10 mouse cellular contexts compared by ENCODE assay signal in genomic region chr11:98386596-98386995, GRCm38 (mm10). TPM values are rescaled to one million over a fixed set of nuclear protein-coding genes. Genes with fewer than 3 reads are reported as not detected.
DNase-seq lines count a peak whose midpoint lies in the region; ATAC-seq and TF ChIP-seq lines count a peak whose summit lies in the region.
"Had no signal": no experiment of that assay in that cellular context is flagged by ENCODE, and none has a peak within 500 bp of the region (broad histone marks: within the 10 kb centered on the region; RNA-seq: fewer than 3 reads in every experiment).

No protein-coding gene starts in this region.

- TF ChIP-seq POLR2A in testis, adult 2 months (IDR thresholded peaks at IDR 0.05; ENCODE audit: control insufficient read depth, low read depth, low read length) = no peak

- H3K27me3 ChIP-seq in testis, adult 2 months (ENCODE audit: control insufficient read depth, insufficient read depth, low read length) = no peaks in the 10 kb centered on the region
- H3K27me3 ChIP-seq in intestine, embryonic 15.5 days (replicated peaks) = peaks cover 30% of the 10 kb centered on the region

- no peak overlapping the region for H3K4me3 ChIP-seq in gastrocnemius, adult 2 months
- peak overlapping the region; percentile 26 for H3K4me3 ChIP-seq in testis, adult 2 months (ENCODE audit: control insufficient read depth, low read depth, low read length)
- H3K4me3 ChIP-seq in intestine, embryonic 15.5 days (replicated peaks) = no peak overlapping the region

- no peaks in the 10 kb centered on the region for H3K36me3 ChIP-seq in testis, adult 2 months (ENCODE audit: control insufficient read depth, insufficient read depth, low read length)
- H3K36me3 ChIP-seq in intestine, embryonic 15.5 days = no peaks in the 10 kb centered on the region

- WGBS in intestine, embryonic 15.5 days = 10% methylated on average over 24 of the region's 24 CpGs

- H3K9ac ChIP-seq in intestine, embryonic 15.5 days = peak overlapping the region; percentile 8; the same call in 1 of the 2 replicates

- no peak for ATAC-seq in intestine, embryonic 15.5 days

- no peaks in the 10 kb centered on the region for H3K9me3 ChIP-seq in intestine, embryonic 15.5 days

- H3K4me2 ChIP-seq in intestine, embryonic 15.5 days (replicated peaks) = peak overlapping the region; percentile 19; the same call in 1 of the 2 replicates

- no peak for TF ChIP-seq CTCF in gastrocnemius, adult 2 months (IDR thresholded peaks at IDR 0.05)
- no peak for TF ChIP-seq CTCF in testis, adult 2 months (IDR thresholded peaks at IDR 0.05; ENCODE audit: control insufficient read depth, insufficient read depth, insufficient replicate concordance, low read depth, low read length)

- DNase-seq in gastrocnemius, adult 2 months = peak; percentile 62
- DNase-seq in gastrocnemius, postnatal 14 days = no peak
- DNase-seq in testis, postnatal 14 days (ENCODE audit: low spot score) = no peak
- peak; percentile 25 for DNase-seq in thymus, postnatal 25 days
- DNase-seq in adrenal gland, adult 2 months = no peak
- no peak for DNase-seq in Muller cell, postnatal 12 days (ENCODE audit: inconsistent ontology term)
- DNase-seq: right cerebral cortex, postnatal 25 days had no signal

- H3K27ac ChIP-seq in gastrocnemius, adult 2 months = peak overlapping the region; percentile 98
- H3K27ac ChIP-seq in testis, adult 2 months (ENCODE audit: control insufficient read depth, insufficient read depth, low read depth, low read length) = no peak overlapping the region
- no peak overlapping the region for H3K27ac ChIP-seq in intestine, embryonic 15.5 days

- H3K4me1 ChIP-seq in testis, adult 2 months (ENCODE audit: control insufficient read depth, insufficient read depth, low read length) = peaks cover 15% of the 10 kb centered on the region
- H3K4me1 ChIP-seq in intestine, embryonic 15.5 days (replicated peaks) = peaks cover 4% of the 10 kb centered on the region

- intact Hi-C loops in gastrocnemius, adult 2 months (cut with DNase I) = no loop called here
- intact Hi-C loops in gastrocnemius, postnatal 14 days (cut with DNase I; ENCODE audit: low total_unique reads) = loop anchor here (5.0 kb wide), 1 partner anchor 39 kb away; the partner anchor contains the start of gene Ppp1r1b

RNA-seq across cellular contexts. Expression of gene Pnmt, which starts 0.3 kb away (rescaled TPM):
- 1 to 10 TPM; 1.8 to 5.9 TPM for total RNA-seq in gastrocnemius, adult 2 months (2021)
- under 1 TPM; 0.39 to 0.53 TPM for total RNA-seq in gastrocnemius, postnatal 14 days (2021)
- 0.35 and 4.7 TPM in 2 replicates for polyA plus RNA-seq in testis, adult 2 months (2012; rRNA removed)
- polyA plus RNA-seq in intestine, embryonic 15.5 days (2015; fragmentation: Nextera tagmentation; extraction: Ambion mirVana) = 0.19 TPM in 1 of 2 replicates, not detected in the other
- 100 to 1,000 TPM; 314 to 601 TPM for total RNA-seq in adrenal gland, adult 2 months (2021)
- 379 and 598 TPM in 2 replicates for polyA plus RNA-seq in adrenal gland, adult 2 months (2012; rRNA removed)
- total RNA-seq: megakaryocyte progenitor cell, adult 5-6 weeks had no signal

RNA-seq across cellular contexts. Expression of gene Tcap, which starts 3.0 kb away (rescaled TPM):
- 1,000 to 10,000 TPM; 3,050 to 3,067 TPM for total RNA-seq in gastrocnemius, adult 2 months (2021)
- total RNA-seq in gastrocnemius, postnatal 14 days (2021) = 1,000 to 10,000 TPM in 1 of 2 experiments, 100 to 1,000 TPM in 1; 673 to 1,120 TPM
- polyA plus RNA-seq in testis, adult 2 months (2012; rRNA removed) = 0.19 TPM in 1 of 2 replicates, not detected in the other
- polyA plus RNA-seq in intestine, embryonic 15.5 days (2015; fragmentation: Nextera tagmentation; extraction: Ambion mirVana) = 0.25 TPM in 1 of 2 replicates, not detected in the other
- total RNA-seq in adrenal gland, adult 2 months (2021) = under 1 TPM; 0.31 to 0.32 TPM
- 0.46 and 0.54 TPM in 2 replicates for polyA plus RNA-seq in adrenal gland, adult 2 months (2012; rRNA removed)
- total RNA-seq: megakaryocyte progenitor cell, adult 5-6 weeks had no signal

RNA-seq across cellular contexts. Expression of gene Pgap3, which starts 13.7 kb away (rescaled TPM):
- total RNA-seq in gastrocnemius, adult 2 months (2021) = 1 to 10 TPM; 2.2 to 3.0 TPM
- total RNA-seq in gastrocnemius, postnatal 14 days (2021) = 1 to 10 TPM; 2.2 to 2.9 TPM
- 4.9 and 6.1 TPM in 2 replicates for polyA plus RNA-seq in testis, adult 2 months (2012; rRNA removed)
- polyA plus RNA-seq in intestine, embryonic 15.5 days (2015; fragmentation: Nextera tagmentation; extraction: Ambion mirVana) = 15.5 and 16.7 TPM in 2 replicates
- 1 to 10 TPM; 4.7 to 5.9 TPM for total RNA-seq in adrenal gland, adult 2 months (2021)
- polyA plus RNA-seq in adrenal gland, adult 2 months (2012; rRNA removed) = 18.4 and 20.3 TPM in 2 replicates

RNA-seq across cellular contexts. Expression of gene Erbb2, which starts 25.7 kb away (rescaled TPM):
- total RNA-seq in gastrocnemius, adult 2 months (2021) = 1 to 10 TPM; 1.6 to 1.9 TPM
- 1 to 10 TPM; 3.9 to 5.3 TPM for total RNA-seq in gastrocnemius, postnatal 14 days (2021)
- polyA plus RNA-seq in testis, adult 2 months (2012; rRNA removed) = 1.5 and 1.9 TPM in 2 replicates
- 31.9 and 35.1 TPM in 2 replicates for polyA plus RNA-seq in intestine, embryonic 15.5 days (2015; fragmentation: Nextera tagmentation; extraction: Ambion mirVana)
- total RNA-seq in adrenal gland, adult 2 months (2021) = 1 to 10 TPM; 2.4 to 5.9 TPM
- 7.0 and 7.2 TPM in 2 replicates for polyA plus RNA-seq in adrenal gland, adult 2 months (2012; rRNA removed)
- total RNA-seq: megakaryocyte progenitor cell, adult 5-6 weeks had no signal

RNA-seq across cellular contexts. Expression of gene Stard3, which starts 28.4 kb away (rescaled TPM):
- 10 to 100 TPM; 11.8 to 12.1 TPM for total RNA-seq in gastrocnemius, adult 2 months (2021)
- total RNA-seq in gastrocnemius, postnatal 14 days (2021) = 1 to 10 TPM; 7.3 to 9.4 TPM
- 24.3 and 26.9 TPM in 2 replicates for polyA plus RNA-seq in testis, adult 2 months (2012; rRNA removed)
- 39.4 and 39.7 TPM in 2 replicates for polyA plus RNA-seq in intestine, embryonic 15.5 days (2015; fragmentation: Nextera tagmentation; extraction: Ambion mirVana)
- 10 to 100 TPM; 20.8 to 23.5 TPM for total RNA-seq in adrenal gland, adult 2 months (2021)
- polyA plus RNA-seq in adrenal gland, adult 2 months (2012; rRNA removed) = 65.3 and 67.8 TPM in 2 replicates

Comparison
In these comparisons a context has a peak if more than half of its experiments do, and no peak if none do; other contexts are left out.
1. DNase-seq: peak in gastrocnemius, adult 2 months (single experiment) and thymus, postnatal 25 days (single experiment); none in gastrocnemius, postnatal 14 days (single experiment), testis, postnatal 14 days (single experiment), adrenal gland, adult 2 months (single experiment) and Muller cell, postnatal 12 days (single experiment).
2. RNA of gene Pnmt, which starts 0.3 kb away (total RNA-seq): 314 to 601 TPM in adrenal gland, adult 2 months; 1.8 to 5.9 TPM in gastrocnemius, adult 2 months and 0.39 to 0.53 TPM in gastrocnemius, postnatal 14 days; every median in the first group is over 10 times any median in the second.
3. RNA of gene Tcap, which starts 3.0 kb away (total RNA-seq): 3,050 to 3,067 TPM in gastrocnemius, adult 2 months and 673 to 1,120 TPM in gastrocnemius, postnatal 14 days; 0.31 to 0.32 TPM in adrenal gland, adult 2 months; every median in the first group is over 100 times any median in the second.